Comparison of ENCODE assay signal across 8 mouse cellular contexts in genomic region chr7:116458985-116459441, GRCm38 (mm10). TPM values are rescaled to one million over a fixed set of nuclear protein-coding genes. Genes with fewer than 3 reads are reported as not detected.
DNase-seq lines count a peak whose midpoint lies in the region; ATAC-seq and TF ChIP-seq lines count a peak whose summit lies in the region.
"Had no signal": no experiment of that assay in that cellular context is flagged by ENCODE, and none has a peak within 500 bp of the region (broad histone marks: within the 10 kb centered on the region; RNA-seq: fewer than 3 reads in every experiment).

No protein-coding gene starts in this region.

- no peak overlapping the region for H3K4me3 ChIP-seq in embryonic facial prominence, embryonic 14.5 days (ENCODE audit: low read depth, low read length)
- no peak overlapping the region for H3K4me3 ChIP-seq in lung, embryonic 14.5 days (ENCODE audit: low read depth, low read length)
- H3K4me3 ChIP-seq in thymus, adult 2 months (ENCODE audit: control insufficient read depth, insufficient read depth, low read length) = no peak overlapping the region
- H3K4me3 ChIP-seq: erythroblast, embryonic 14.5 days had no signal

- H3K4me2 ChIP-seq in embryonic facial prominence, embryonic 14.5 days (ENCODE audit: low read depth, low read length) = no peak overlapping the region
- H3K4me2 ChIP-seq in lung, embryonic 14.5 days = no peak overlapping the region

- no peaks in the 10 kb centered on the region for H3K27me3 ChIP-seq in Patski
- H3K27me3 ChIP-seq in embryonic facial prominence, embryonic 14.5 days (replicated peaks; ENCODE audit: control insufficient read depth, insufficient read depth, low read length) = no peaks in the 10 kb centered on the region
- no peaks in the 10 kb centered on the region for H3K27me3 ChIP-seq in lung, embryonic 14.5 days (ENCODE audit: insufficient read depth, low read length)
- no peaks in the 10 kb centered on the region for H3K27me3 ChIP-seq in thymus, adult 2 months (ENCODE audit: control insufficient read depth, insufficient read depth, low read length)

- intact Hi-C loops in gastrocnemius, postnatal 36 days (cut with DNase I) = loop anchor here (10.0 kb wide), 1 partner anchor 146 kb away; no protein-coding TSS in a partner anchor

- no peak overlapping the region for H3K27ac ChIP-seq in embryonic facial prominence, embryonic 14.5 days (replicated peaks; ENCODE audit: low read depth, low read length)
- H3K27ac ChIP-seq in lung, embryonic 14.5 days (ENCODE audit: low read depth) = no peak overlapping the region
- no peak overlapping the region for H3K27ac ChIP-seq in thymus, adult 2 months (ENCODE audit: control insufficient read depth, insufficient read depth, low read length)

- H3K9ac ChIP-seq in embryonic facial prominence, embryonic 14.5 days (ENCODE audit: low read depth, low read length) = no peak overlapping the region
- H3K9ac ChIP-seq in lung, embryonic 14.5 days = no peak overlapping the region

- H3K9me3 ChIP-seq in embryonic facial prominence, embryonic 14.5 days (ENCODE audit: control insufficient read depth, low read length) = no peaks in the 10 kb centered on the region
- H3K9me3 ChIP-seq in lung, embryonic 14.5 days (ENCODE audit: low read depth, low read length) = no peaks in the 10 kb centered on the region

- H3K36me3 ChIP-seq in embryonic facial prominence, embryonic 14.5 days (ENCODE audit: control insufficient read depth, insufficient read depth, low read length) = no peaks in the 10 kb centered on the region
- H3K36me3 ChIP-seq in lung, embryonic 14.5 days (ENCODE audit: insufficient read depth) = no peaks in the 10 kb centered on the region
- H3K36me3 ChIP-seq in thymus, adult 2 months (ENCODE audit: control insufficient read depth, insufficient read depth, low read length) = no peaks in the 10 kb centered on the region

- H3K4me1 ChIP-seq in embryonic facial prominence, embryonic 14.5 days (ENCODE audit: control insufficient read depth, insufficient read depth, low read length) = 0 out of 2 replicates have a peak, but pooled peaks cover 5% of the 10 kb centered on the region
- no peaks in the 10 kb centered on the region for H3K4me1 ChIP-seq in lung, embryonic 14.5 days (ENCODE audit: insufficient read depth)
- H3K4me1 ChIP-seq in thymus, adult 2 months (replicated peaks; ENCODE audit: control insufficient read depth, insufficient read depth, low read length) = 0 out of 2 replicates have a peak, but pooled peaks cover 2% of the 10 kb centered on the region

- no peak for ATAC-seq in Patski
- ATAC-seq in embryonic facial prominence, embryonic 14.5 days (ENCODE audit: low read depth) = 0 out of 2 replicates have a peak, but pooled peaks have one; percentile 30
- ATAC-seq in lung, embryonic 14.5 days (ENCODE audit: insufficient read depth) = no peak

- peak; percentile 9 for DNase-seq in layer of hippocampus, adult 9-11 months
- no peak for DNase-seq in layer of hippocampus, postnatal 36 days
- DNase-seq in Patski (ENCODE audit: low read depth, low spot score) = no peak
- DNase-seq in embryonic facial prominence, embryonic 14.5 days (ENCODE audit: low spot score) = peak; percentile 36
- peak; percentile 74 for DNase-seq in lung, embryonic 14.5 days
- peak; percentile 33 for DNase-seq in thymus, adult 2 months
- DNase-seq in gastrocnemius, postnatal 36 days = no peak

- WGBS in embryonic facial prominence, embryonic 14.5 days = 27% methylated on average over 3 of the region's 3 CpGs
- WGBS in lung, embryonic 14.5 days = 34% methylated on average over 3 of the region's 3 CpGs
- WGBS in thymus, adult 2 months = 13% methylated on average over 3 of the region's 3 CpGs

- in situ Hi-C loops in Patski (cut with MboI; ENCODE audit: low pct_unique_long_range_greater_than_20kb) = loop anchor here (5.0 to 10.0 kb wide), 2 partner anchors 53 to 146 kb away; no protein-coding TSS in a partner anchor

- TF ChIP-seq POLR2A in thymus, adult 2 months (IDR thresholded peaks at IDR 0.05; ENCODE audit: control insufficient read depth, extremely low read depth, insufficient read depth, low read length, poor library complexity) = no peak

- TF ChIP-seq CTCF in Patski (IDR thresholded peaks at IDR 0.05) = peak; percentile 56
- peak; percentile 70 for TF ChIP-seq CTCF in lung, embryonic 14.5 days (IDR thresholded peaks at IDR 0.05; ENCODE audit: low read depth)
- TF ChIP-seq CTCF in thymus, adult 2 months (IDR thresholded peaks at IDR 0.05; ENCODE audit: borderline replicate concordance, control insufficient read depth, extremely low read depth, insufficient read depth, low read length, poor library complexity) = no peak

- POLR2A ChIA-PET in Patski (lab: Charles Lee) = no interaction called here

- CTCF ChIA-PET in Patski (lab: Charles Lee) = interaction anchor here (0.6 to 1.2 kb wide), 2 partner anchors 19 to 150 kb away, joined by 3 read pairs; no protein-coding TSS in a partner anchor

RNA-seq across cellular contexts. Expression of gene Pik3c2a, which starts 15.8 kb away (rescaled TPM):
- 10 to 100 TPM; 28.5 to 30.0 TPM for total RNA-seq in layer of hippocampus, postnatal 36 days (2021)
- polyA plus RNA-seq in Patski (2021) = 21.2 TPM
- 21.5 and 22.2 TPM in 2 replicates for polyA plus RNA-seq in embryonic facial prominence, embryonic 14.5 days (2014; fragmentation: Nextera tagmentation; extraction: Ambion mirVana)
- 33.4 and 35.6 TPM in 2 replicates for polyA plus RNA-seq in lung, embryonic 14.5 days (2014; fragmentation: Nextera tagmentation; extraction: Ambion mirVana)
- 4.2 and 5.0 TPM in 2 replicates for polyA plus RNA-seq in thymus, adult 2 months (2012; rRNA removed)
- total RNA-seq in gastrocnemius, postnatal 36 days (2021) = 1 to 10 TPM; 7.1 to 7.6 TPM
- polyA plus RNA-seq: erythroblast, embryonic 14.5 days had no signal

RNA-seq across cellular contexts. Expression of gene Nucb2, which starts 45.2 kb away (rescaled TPM):
- total RNA-seq in layer of hippocampus, postnatal 36 days (2021) = 10 to 100 TPM; 25.4 to 25.6 TPM
- polyA plus RNA-seq in Patski (2021) = 27.0 TPM
- polyA plus RNA-seq in embryonic facial prominence, embryonic 14.5 days (2014; fragmentation: Nextera tagmentation; extraction: Ambion mirVana) = 28.2 and 32.8 TPM in 2 replicates
- 16.8 and 20.2 TPM in 2 replicates for polyA plus RNA-seq in lung, embryonic 14.5 days (2014; fragmentation: Nextera tagmentation; extraction: Ambion mirVana)
- 0.70 and 1.2 TPM in 2 replicates for polyA plus RNA-seq in thymus, adult 2 months (2012; rRNA removed)
- 1 to 10 TPM; 4.2 to 6.2 TPM for total RNA-seq in gastrocnemius, postnatal 36 days (2021)
- polyA plus RNA-seq: erythroblast, embryonic 14.5 days had no signal

Comparison
In these comparisons a context has a peak if more than half of its experiments do, and no peak if none do; other contexts are left out.
1. DNase-seq: peak in layer of hippocampus, adult 9-11 months (single experiment), embryonic facial prominence, embryonic 14.5 days (single experiment), lung, embryonic 14.5 days (single experiment) and thymus, adult 2 months (single experiment); none in layer of hippocampus, postnatal 36 days (0 of 2), Patski (single experiment) and gastrocnemius, postnatal 36 days (0 of 2).